Mouse (Mus musculus): ENCODE data around the gene Colca2. TPM values are rescaled to one million over a fixed set of nuclear protein-coding genes. Genes with fewer than 3 reads are reported as not detected.
A peak's percentile ranks its signal among the peaks of the same experiment; 100 is the strongest.

The Colca2 gene
- polyA plus RNA-seq, 1 experiment from 2014 or later = 0.39 TPM

DNA sequence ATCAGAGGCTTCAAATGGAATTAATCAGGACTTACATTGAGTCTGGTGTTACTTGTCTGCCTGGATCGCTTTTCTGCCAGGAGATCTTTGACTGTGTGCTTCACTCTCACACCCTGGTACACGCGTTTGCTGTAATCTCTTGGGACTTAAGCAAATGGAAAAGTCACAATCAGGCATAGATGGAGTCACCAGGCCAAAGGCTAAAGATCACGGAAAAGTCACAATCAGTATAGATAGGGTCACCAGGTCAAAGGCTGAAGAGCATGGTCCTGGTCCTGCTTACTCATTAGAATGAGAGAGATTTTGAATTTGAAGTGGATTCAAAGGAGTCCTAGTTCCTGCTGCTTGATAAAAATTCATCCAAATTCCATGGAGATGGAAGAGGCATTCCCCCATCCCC is 39.9 kb upstream of the Colca2 start:
- no peak for TF ChIP-seq CTCF (IDR thresholded peaks at IDR 0.05; ENCODE audit: low read depth)
- no peak for TF ChIP-seq EP300 (IDR thresholded peaks at IDR 0.05; ENCODE audit: low read depth)
- Histone ChIP-seq H3K9ac (replicated peaks) (no peak overlapping the region), H3K4me3 (ENCODE audit: low read depth, low read length) (no peak overlapping the region), H3K4me1 (ENCODE audit: insufficient read depth) (peaks cover 5% of the 10 kb centered on the region; the same call in 1 of the 2 replicates), H3K4me2 (ENCODE audit: low read depth, low read length) (no peak overlapping the region), H3K9me3 (ENCODE audit: low read length) (no peaks in the 10 kb centered on the region), H3K36me3 (replicated peaks; ENCODE audit: insufficient read depth, low read length) (no peaks in the 10 kb centered on the region), H3K27me3 (ENCODE audit: insufficient read depth, low read length) (no peaks in the 10 kb centered on the region), H3K27ac (ENCODE audit: low read depth) (no peak overlapping the region)
- DNase-seq (no peak), ATAC-seq (no peak)
- WGBS (ENCODE audit: insufficient replicate concordance) = 49% methylated on average over 4 of the region's 4 CpGs

DNA sequence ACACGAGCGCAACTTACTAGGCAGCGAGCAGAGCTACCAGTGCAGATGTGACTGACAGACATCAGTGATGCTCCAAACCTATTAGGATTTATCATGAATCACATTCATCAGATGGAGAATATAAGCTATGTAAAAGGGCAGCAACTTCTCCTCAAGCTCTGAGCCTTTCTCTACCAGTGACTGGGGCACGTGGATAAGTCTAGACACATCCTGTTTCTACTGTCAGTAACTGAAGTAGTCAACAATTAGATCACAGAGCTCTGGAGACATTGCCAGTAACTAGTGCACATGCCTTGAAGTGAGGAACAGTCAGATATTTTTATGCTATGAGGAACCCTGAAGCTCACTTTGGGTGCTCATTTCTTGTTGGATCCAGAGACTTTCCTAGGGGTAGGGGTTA is 39.0 kb upstream of the Colca2 start:
- no peak overlapping the region for H3K27ac ChIP-seq (ENCODE audit: low read depth)
- WGBS (ENCODE audit: insufficient replicate concordance) = 75% methylated on average over 4 of the region's 4 CpGs

DNA sequence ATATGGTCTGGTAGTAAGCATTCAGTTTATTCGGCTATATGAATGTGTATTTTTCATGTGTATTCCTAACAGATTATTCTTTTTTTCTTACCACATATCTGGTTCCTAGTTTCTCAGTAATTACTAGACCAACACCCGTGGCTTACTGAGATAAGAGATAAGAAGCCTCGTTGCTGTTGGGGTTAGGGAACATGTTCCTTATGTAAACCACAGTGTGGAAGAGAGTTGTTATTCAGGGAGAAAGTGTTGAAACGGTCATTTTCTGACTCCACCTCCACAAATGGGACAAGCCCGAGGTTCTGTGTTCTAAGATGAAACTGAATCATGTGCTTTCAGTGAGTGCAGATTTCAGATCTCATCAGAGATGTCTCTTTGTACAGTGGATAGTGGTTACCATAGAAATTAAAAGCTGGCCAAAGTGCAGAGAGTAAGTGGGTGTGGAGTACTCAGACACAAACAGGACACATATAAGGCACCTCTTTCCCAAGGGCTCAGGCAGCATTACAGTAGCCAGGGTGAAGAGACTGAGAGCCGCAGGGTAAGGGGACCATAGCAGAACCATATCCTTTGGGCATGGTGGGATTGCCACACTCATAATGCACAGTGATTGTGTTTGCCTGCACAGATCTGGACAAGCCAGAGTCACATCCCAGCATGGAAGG is 37.2 kb upstream of the Colca2 start:
- TF ChIP-seq EP300 (IDR thresholded peaks at IDR 0.05; ENCODE audit: low read depth) (peak; percentile 90), CTCF (IDR thresholded peaks at IDR 0.05; ENCODE audit: low read depth) (no peak)
- Histone ChIP-seq H3K9me3 (ENCODE audit: low read length) (no peaks in the 10 kb centered on the region), H3K9ac (replicated peaks) (no peak overlapping the region), H3K4me1 (ENCODE audit: insufficient read depth) (peaks cover 9% of the 10 kb centered on the region; the same call in 1 of the 2 replicates), H3K27me3 (ENCODE audit: insufficient read depth, low read length) (no peaks in the 10 kb centered on the region), H3K4me2 (ENCODE audit: low read depth, low read length) (no peak overlapping the region), H3K36me3 (replicated peaks; ENCODE audit: insufficient read depth, low read length) (no peaks in the 10 kb centered on the region), H3K27ac (ENCODE audit: low read depth) (no peak overlapping the region), H3K4me3 (ENCODE audit: low read depth, low read length) (no peak overlapping the region)
- DNase-seq = no peak
- peak; percentile 41 for ATAC-seq
- 22% methylated on average over 6 of the region's 6 CpGs for WGBS (ENCODE audit: insufficient replicate concordance)

More for the DNA sequence above, 39.0 kb upstream of the Colca2 start:
- Histone ChIP-seq H3K4me1 (ENCODE audit: insufficient read depth) (peaks cover 5% of the 10 kb centered on the region; the same call in 1 of the 2 replicates), H3K36me3 (replicated peaks; ENCODE audit: insufficient read depth, low read length) (no peaks in the 10 kb centered on the region), H3K9ac (replicated peaks) (no peak overlapping the region), H3K27me3 (ENCODE audit: insufficient read depth, low read length) (no peaks in the 10 kb centered on the region), H3K4me3 (ENCODE audit: low read depth, low read length) (no peak overlapping the region), H3K4me2 (ENCODE audit: low read depth, low read length) (no peak overlapping the region), H3K9me3 (ENCODE audit: low read length) (no peaks in the 10 kb centered on the region)
- no peak for TF ChIP-seq EP300 (IDR thresholded peaks at IDR 0.05; ENCODE audit: low read depth)
- no peak for TF ChIP-seq CTCF (IDR thresholded peaks at IDR 0.05; ENCODE audit: low read depth)
- no peak for ATAC-seq
- DNase-seq = no peak

DNA sequence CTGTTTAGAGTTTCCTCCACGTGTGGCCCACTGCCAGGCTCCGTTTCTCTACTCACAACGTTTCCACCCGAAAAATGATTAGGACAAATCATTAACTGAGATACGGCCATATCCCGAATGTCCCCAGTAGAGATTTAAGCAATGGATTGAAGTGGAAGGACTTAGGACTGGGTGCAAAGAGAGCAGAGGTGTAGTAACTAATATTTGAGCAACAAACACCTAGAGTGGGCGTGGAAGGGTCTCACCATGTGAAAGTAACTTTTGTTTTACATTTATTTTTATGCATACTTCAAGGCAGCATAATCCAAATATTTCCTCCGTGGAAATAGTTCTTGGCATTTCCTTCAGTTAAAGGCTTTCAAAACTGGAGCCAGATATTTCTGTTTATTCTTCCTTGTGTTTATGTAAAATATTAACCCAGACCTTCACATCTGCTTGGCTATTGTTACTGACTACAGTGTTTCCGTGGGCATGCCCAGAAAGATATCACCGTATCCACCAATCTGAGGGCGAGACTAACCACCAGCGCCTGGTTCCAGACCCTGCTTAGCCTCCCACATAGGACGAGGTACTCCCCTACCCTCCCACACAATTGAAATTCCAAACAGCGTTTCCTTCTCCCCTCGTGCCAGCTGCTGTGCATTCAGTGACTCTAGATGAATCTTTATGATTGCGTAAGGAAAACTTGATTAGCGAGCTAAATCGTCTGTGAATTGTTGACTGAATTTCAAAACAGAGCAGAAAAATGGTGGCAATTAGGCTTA is 34.4 kb upstream of the Colca2 start:
- Histone ChIP-seq H3K4me1 (ENCODE audit: insufficient read depth) (peaks cover 9% of the 10 kb centered on the region; the same call in 1 of the 2 replicates), H3K4me3 (ENCODE audit: low read depth, low read length) (peak overlapping the region; percentile 22; the same call in 1 of the 2 replicates), H3K27me3 (ENCODE audit: insufficient read depth, low read length) (no peaks in the 10 kb centered on the region), H3K36me3 (replicated peaks; ENCODE audit: insufficient read depth, low read length) (no peaks in the 10 kb centered on the region), H3K27ac (ENCODE audit: low read depth) (peak overlapping the region; percentile 46; the same call in 1 of the 2 replicates), H3K9ac (replicated peaks) (no peak overlapping the region), H3K9me3 (ENCODE audit: low read length) (no peaks in the 10 kb centered on the region), H3K4me2 (ENCODE audit: low read depth, low read length) (peak overlapping the region; percentile 60)
- 48% methylated on average over 18 of the region's 18 CpGs for WGBS (ENCODE audit: insufficient replicate concordance)
- ATAC-seq (peak; percentile 93), DNase-seq (peak; percentile 29)
- TF ChIP-seq EP300 (IDR thresholded peaks at IDR 0.05; ENCODE audit: low read depth) (peak; percentile 46; the same call in 1 of the 2 replicates), CTCF (IDR thresholded peaks at IDR 0.05; ENCODE audit: low read depth) (no peak)

DNA sequence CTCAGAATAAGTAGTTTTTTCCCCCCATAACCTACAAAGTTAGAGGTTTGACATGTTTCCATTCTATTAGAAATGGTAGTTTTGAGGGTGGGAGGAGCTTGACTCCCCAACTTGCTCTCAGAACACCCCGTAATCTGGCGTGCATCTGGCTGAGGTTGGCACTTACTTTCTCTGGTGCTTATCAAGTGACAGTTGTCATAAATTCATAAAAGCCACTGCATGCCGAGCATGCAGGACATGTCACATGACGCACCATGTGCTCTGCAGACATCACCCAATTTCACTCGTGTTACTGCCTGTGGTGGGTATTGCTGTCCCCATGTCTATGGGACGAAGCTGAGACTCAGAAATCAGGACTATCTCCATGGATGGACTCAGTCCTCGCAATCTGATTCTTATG is 32.1 kb upstream of the Colca2 start:
- no peaks in the 10 kb centered on the region for H3K27me3 ChIP-seq (ENCODE audit: insufficient read depth, low read length)
- 53% methylated on average over 7 of the region's 7 CpGs for WGBS (ENCODE audit: insufficient replicate concordance)
- H3K27ac ChIP-seq (ENCODE audit: low read depth) = no peak overlapping the region
- H3K9ac ChIP-seq (replicated peaks) = no peak overlapping the region
- H3K4me2 ChIP-seq (ENCODE audit: low read depth, low read length) = no peak overlapping the region
- DNase-seq (no peak), ATAC-seq (no peak)
- TF ChIP-seq EP300 (IDR thresholded peaks at IDR 0.05; ENCODE audit: low read depth) = no peak
- H3K4me1 ChIP-seq (ENCODE audit: insufficient read depth) = peaks cover 6% of the 10 kb centered on the region; the same call in 1 of the 2 replicates
- H3K9me3 ChIP-seq (ENCODE audit: low read length) = no peaks in the 10 kb centered on the region
- H3K4me3 ChIP-seq (ENCODE audit: low read depth, low read length) = no peak overlapping the region
- no peaks in the 10 kb centered on the region for H3K36me3 ChIP-seq (replicated peaks; ENCODE audit: insufficient read depth, low read length)

DNA sequence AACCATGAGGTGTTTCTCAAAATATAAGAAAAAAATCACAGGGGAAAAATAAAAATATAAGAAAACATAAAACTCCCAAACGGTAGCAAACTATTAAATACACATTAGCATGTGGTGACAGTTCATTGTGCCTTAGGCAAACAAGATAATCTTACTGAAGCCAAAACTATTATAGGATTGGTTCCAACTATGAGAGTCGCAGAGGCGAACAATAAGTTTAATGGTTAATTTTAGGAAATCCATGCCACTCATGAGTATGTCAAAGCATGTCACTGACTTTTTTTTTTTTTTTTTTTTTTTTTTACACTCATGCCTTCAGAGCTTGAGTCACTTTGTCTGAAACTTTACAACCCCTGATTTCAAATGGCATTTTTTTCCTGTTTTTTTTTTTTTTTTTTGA is 28.0 kb upstream of the Colca2 start:
- ATAC-seq (no peak), DNase-seq (no peak)
- WGBS (ENCODE audit: insufficient replicate concordance) = 88% methylated on average over 3 of the region's 3 CpGs
- no peaks in the 10 kb centered on the region for H3K4me1 ChIP-seq (ENCODE audit: insufficient read depth)
- no peak overlapping the region for H3K4me2 ChIP-seq (ENCODE audit: low read depth, low read length)
- H3K27ac ChIP-seq (ENCODE audit: low read depth) = no peak overlapping the region
- no peak overlapping the region for H3K9ac ChIP-seq (replicated peaks)
- H3K27me3 ChIP-seq (ENCODE audit: insufficient read depth, low read length) = no peaks in the 10 kb centered on the region
- H3K36me3 ChIP-seq (replicated peaks; ENCODE audit: insufficient read depth, low read length) = no peaks in the 10 kb centered on the region
- no peak overlapping the region for H3K4me3 ChIP-seq (ENCODE audit: low read depth, low read length)
- H3K9me3 ChIP-seq (ENCODE audit: low read length) = no peaks in the 10 kb centered on the region
- TF ChIP-seq CTCF (IDR thresholded peaks at IDR 0.05; ENCODE audit: low read depth) (no peak), EP300 (IDR thresholded peaks at IDR 0.05; ENCODE audit: low read depth) (no peak)
